Comparison of ENCODE assay signal across 16 mouse cellular contexts in genomic region chr14:47897907-47898530, GRCm38 (mm10).
DNase-seq lines count a peak whose midpoint lies in the region; ATAC-seq and TF ChIP-seq lines count a peak whose summit lies in the region.
"Had no signal": no experiment of that assay in that cellular context is flagged by ENCODE, and none has a peak within 500 bp of the region (broad histone marks: within the 10 kb centered on the region; RNA-seq: fewer than 3 reads in every experiment).

No protein-coding gene starts in this region.

- no peak overlapping the region for H3K27ac ChIP-seq in liver, adult 2 months (replicated peaks; ENCODE audit: insufficient read depth, low read depth, low read length)
- no peak overlapping the region for H3K27ac ChIP-seq in liver, embryonic 11.5 days (ENCODE audit: low read depth, low read length)
- H3K27ac ChIP-seq in intestine, embryonic 16.5 days (ENCODE audit: low read length), result no peak overlapping the region
- no peak overlapping the region for H3K27ac ChIP-seq in kidney, embryonic 16.5 days (ENCODE audit: low read length)
- H3K27ac ChIP-seq: embryonic facial prominence, embryonic 15.5 days; limb, embryonic 12.5 days; midbrain, embryonic 13.5 days had no signal

- DNase-seq in liver, adult 2 months (ENCODE audit: extremely low read depth, low read depth, low spot score), result peak; percentile 64
- DNase-seq in liver, embryonic 11.5 days (ENCODE audit: low spot score), result no peak
- DNase-seq in 3T3-L1 (ENCODE audit: low read depth, low spot score) (peak; percentile 87), NIH3T3 (ENCODE audit: low read depth) (peak; percentile 89)
- peak; percentile 12 to 23 for DNase-seq in gastrocnemius, adult 8-10 months (ENCODE audit: low spot score in 2 of 2)
- DNase-seq: heart, postnatal 4 days; kidney, postnatal 10 days; lung, embryonic 14.5 days; thymus, adult 18-20 months had no signal

- TF ChIP-seq CTCF in liver, adult 2 months (IDR thresholded peaks at IDR 0.05; ENCODE audit: low read depth, low read length), result no peak

- H3K4me3 ChIP-seq in liver, adult 2 months (ENCODE audit: insufficient read depth, low read depth, low read length), result no peak overlapping the region
- no peak overlapping the region for H3K4me3 ChIP-seq in liver, embryonic 11.5 days (ENCODE audit: low read depth, low read length)
- no peak overlapping the region for H3K4me3 ChIP-seq in intestine, embryonic 16.5 days (ENCODE audit: low read length)
- no peak overlapping the region for H3K4me3 ChIP-seq in kidney, embryonic 16.5 days (ENCODE audit: low read length)
- H3K4me3 ChIP-seq: embryonic facial prominence, embryonic 15.5 days; limb, embryonic 12.5 days; midbrain, embryonic 13.5 days had no signal

- peaks cover 3% of the 10 kb centered on the region; the same call in 1 of the 2 replicates for H3K4me1 ChIP-seq in liver, adult 2 months (ENCODE audit: control insufficient read depth, insufficient read depth, low read length)
- no peaks in the 10 kb centered on the region for H3K4me1 ChIP-seq in liver, embryonic 11.5 days (replicated peaks; ENCODE audit: control insufficient read depth, insufficient read depth, low read length)
- no peaks in the 10 kb centered on the region for H3K4me1 ChIP-seq in intestine, embryonic 16.5 days (ENCODE audit: control insufficient read depth, insufficient read depth, low read length)
- H3K4me1 ChIP-seq in kidney, embryonic 16.5 days (ENCODE audit: insufficient read depth, low read length), result no peaks in the 10 kb centered on the region
- H3K4me1 ChIP-seq: embryonic facial prominence, embryonic 15.5 days; limb, embryonic 12.5 days; midbrain, embryonic 13.5 days had no signal

- H3K79me2 ChIP-seq in liver, adult 2 months (ENCODE audit: control insufficient read depth, insufficient read depth, low read length), result no peaks in the 10 kb centered on the region

- no peaks in the 10 kb centered on the region for H3K36me3 ChIP-seq in liver, adult 2 months (ENCODE audit: control insufficient read depth, insufficient read depth, low read length)
- no peaks in the 10 kb centered on the region for H3K36me3 ChIP-seq in liver, embryonic 11.5 days (ENCODE audit: control insufficient read depth, insufficient read depth, low read length)
- no peaks in the 10 kb centered on the region for H3K36me3 ChIP-seq in intestine, embryonic 16.5 days (ENCODE audit: control insufficient read depth, insufficient read depth, low read length)
- no peaks in the 10 kb centered on the region for H3K36me3 ChIP-seq in kidney, embryonic 16.5 days (ENCODE audit: insufficient read depth, low read length)
- H3K36me3 ChIP-seq: embryonic facial prominence, embryonic 15.5 days; limb, embryonic 12.5 days; midbrain, embryonic 13.5 days had no signal

- H3K9ac ChIP-seq in liver, adult 2 months (ENCODE audit: low read depth, low read length), result no peak overlapping the region
- H3K9ac ChIP-seq in liver, embryonic 11.5 days (ENCODE audit: low read depth, low read length), result no peak overlapping the region
- H3K9ac ChIP-seq in intestine, embryonic 16.5 days (ENCODE audit: low read depth, low read length), result no peak overlapping the region
- no peak overlapping the region for H3K9ac ChIP-seq in kidney, embryonic 16.5 days (replicated peaks; ENCODE audit: low read length)
- H3K9ac ChIP-seq: embryonic facial prominence, embryonic 15.5 days; limb, embryonic 12.5 days; lung, embryonic 14.5 days; midbrain, embryonic 13.5 days had no signal

- ATAC-seq in liver, embryonic 11.5 days (replicated peaks; ENCODE audit: low FRiP score), result no peak
- no peak for ATAC-seq in intestine, embryonic 16.5 days
- no peak for ATAC-seq in kidney, embryonic 16.5 days (ENCODE audit: low FRiP score, low TSS enrichment)
- ATAC-seq: inflammation-experienced regulatory T-cells, adult 6 months; midbrain, embryonic 13.5 days had no signal

- no peaks in the 10 kb centered on the region for H3K27me3 ChIP-seq in liver, adult 2 months (ENCODE audit: control insufficient read depth, insufficient read depth, low read length)
- no peaks in the 10 kb centered on the region for H3K27me3 ChIP-seq in liver, embryonic 11.5 days (replicated peaks; ENCODE audit: control insufficient read depth, insufficient read depth, low read length)
- H3K27me3 ChIP-seq in intestine, embryonic 16.5 days (replicated peaks; ENCODE audit: control insufficient read depth, insufficient read depth, low read length), result no peaks in the 10 kb centered on the region
- H3K27me3 ChIP-seq in kidney, embryonic 16.5 days (ENCODE audit: insufficient read depth, low read length), result no peaks in the 10 kb centered on the region
- H3K27me3 ChIP-seq: embryonic facial prominence, embryonic 15.5 days; limb, embryonic 12.5 days; midbrain, embryonic 13.5 days had no signal

- H3K4me2 ChIP-seq in liver, embryonic 11.5 days, result no peak overlapping the region
- H3K4me2 ChIP-seq in intestine, embryonic 16.5 days (ENCODE audit: low read depth, low read length), result no peak overlapping the region
- H3K4me2 ChIP-seq in kidney, embryonic 16.5 days (replicated peaks; ENCODE audit: low read depth, low read length), result no peak overlapping the region
- H3K4me2 ChIP-seq: embryonic facial prominence, embryonic 15.5 days; heart, embryonic 11.5 days; limb, embryonic 12.5 days; lung, embryonic 14.5 days; midbrain, embryonic 13.5 days had no signal

- WGBS in liver, adult 2 months, result 51% methylated on average over 5 of the region's 5 CpGs
- WGBS in liver, embryonic 11.5 days, result 79% methylated on average over 5 of the region's 5 CpGs
- whole genome bisulfite sequencing in intestine, embryonic 16.5 days, result 84% methylated on average over 5 of the region's 5 CpGs
- WGBS in kidney, embryonic 16.5 days, result 79% methylated on average over 5 of the region's 5 CpGs

- H3K9me3 ChIP-seq in liver, embryonic 11.5 days (ENCODE audit: control insufficient read depth, low read length), result no peaks in the 10 kb centered on the region
- H3K9me3 ChIP-seq in intestine, embryonic 16.5 days (ENCODE audit: control insufficient read depth, low read length), result no peaks in the 10 kb centered on the region
- no peaks in the 10 kb centered on the region for H3K9me3 ChIP-seq in kidney, embryonic 16.5 days (ENCODE audit: low read length)
- H3K9me3 ChIP-seq: embryonic facial prominence, embryonic 15.5 days; limb, embryonic 12.5 days; midbrain, embryonic 13.5 days had no signal

- TF ChIP-seq POLR2A in liver, adult 2 months (IDR thresholded peaks at IDR 0.05; ENCODE audit: extremely low read depth, insufficient read depth, low read length), result no peak
